Mouse (Mus musculus): ENCODE measurements around the gene Ccdc8. TPM values are rescaled to one million over a fixed set of nuclear protein-coding genes. Genes with fewer than 3 reads are reported as not detected.

Gene Ccdc8
- total RNA-seq, 4 experiments from 2014 or later, result 1.9 to 2.3 (median 2.1) TPM

GRCm38 (mm10) chr7:17009326-17010009 is 17.0 kb downstream of the Ccdc8 start:
- no peak for DNase-seq (ENCODE audit: low spot score in 2 of 2)

GRCm38 (mm10) chr7:17010010-17010347 is 17.5 kb downstream of the Ccdc8 start:
- DNase-seq (ENCODE audit: low spot score in 2 of 2), result no peak

- DNase-seq (ENCODE audit: low spot score in 2 of 2), result no peak
Observed at GRCm38 (mm10) chr7:17011909-17012590, 19.5 kb downstream of the Ccdc8 start.

GRCm38 (mm10) chr7:17015381-17015780 is 22.9 kb downstream of the Ccdc8 start:
- DNase-seq (ENCODE audit: low spot score in 2 of 2), result no peak

GRCm38 (mm10) chr7:17017036-17017435 is 24.5 kb downstream of the Ccdc8 start:
- peak; percentile 64 to 98 for DNase-seq (ENCODE audit: low spot score in 2 of 2)

- DNase-seq (ENCODE audit: low spot score in 2 of 2), result no peak
Observed at GRCm38 (mm10) chr7:17017921-17018320, 25.4 kb downstream of the Ccdc8 start.

GRCm38 (mm10) chr7:17019426-17020166 is 27.1 kb downstream of the Ccdc8 start:
- no peak for DNase-seq (ENCODE audit: low spot score in 2 of 2)

- no peak for DNase-seq (ENCODE audit: low spot score in 2 of 2)
Observed at GRCm38 (mm10) chr7:17022176-17022575, 29.7 kb downstream of the Ccdc8 start.

- no peak for DNase-seq (ENCODE audit: low spot score in 2 of 2)
Observed at GRCm38 (mm10) chr7:17023701-17024100, 31.2 kb downstream of the Ccdc8 start.

GRCm38 (mm10) chr7:17024141-17024540 is 31.6 kb downstream of the Ccdc8 start:
- DNase-seq (ENCODE audit: low spot score in 2 of 2), result no peak

GRCm38 (mm10) chr7:17024814-17025504 is 32.5 kb downstream of the Ccdc8 start:
- no peak for DNase-seq (ENCODE audit: low spot score in 2 of 2)

- DNase-seq (ENCODE audit: low spot score in 2 of 2), result no peak
Observed at GRCm38 (mm10) chr7:17025505-17025894, 33.0 kb downstream of the Ccdc8 start.

- no peak for DNase-seq (ENCODE audit: low spot score in 2 of 2)
Observed at GRCm38 (mm10) chr7:17025896-17026622, 33.6 kb downstream of the Ccdc8 start.

- no peak for DNase-seq (ENCODE audit: low spot score in 2 of 2)
Observed at GRCm38 (mm10) chr7:17026710-17027587, 34.4 kb downstream of the Ccdc8 start.

- DNase-seq (ENCODE audit: low spot score in 2 of 2), result peak; percentile 71 to 89
Observed at GRCm38 (mm10) chr7:17027588-17028343, 35.3 kb downstream of the Ccdc8 start, which contains the start of gene Ppp5c. Gene Ppp5c (minus strand): TSS chr7:17027924.

GRCm38 (mm10) chr7:17028923-17029322 is 36.4 kb downstream of the Ccdc8 start:
- DNase-seq (ENCODE audit: low spot score in 2 of 2), result no peak

- DNase-seq (ENCODE audit: low spot score in 2 of 2), result peak in 1 of 2 experiments; percentile 68
Observed at GRCm38 (mm10) chr7:17030239-17030638, 37.7 kb downstream of the Ccdc8 start.

GRCm38 (mm10) chr7:17038018-17038695 is 45.6 kb downstream of the Ccdc8 start:
- no peak for DNase-seq (ENCODE audit: low spot score in 2 of 2)

- no peak for DNase-seq (ENCODE audit: low spot score in 2 of 2)
Observed at GRCm38 (mm10) chr7:17039373-17039772, 46.9 kb downstream of the Ccdc8 start.
